Mouse (Mus musculus) cerebellum, adult 2 months (tissue): Measurements from ENCODE around the gene Lrrc10b.

ENCODE experiments used
- CTCF ChIP-seq: fragments of 200-500 bp; IDR thresholded peaks from 2 replicates; pipeline ENCODE4 v1.5.1; 2011; ENCODE audit warnings: low read depth, mild to moderate bottlenecking, control low read depth, low read length, moderate library complexity, borderline replicate concordance; ENCODE audit not compliant: insufficient read depth
- POLR2A ChIP-seq: fragments of 200-500 bp; IDR thresholded peaks from 2 replicates; pipeline ENCODE4 v1.6.1; 2011; ENCODE audit warnings: low read length, control low read depth, borderline replicate concordance; ENCODE audit not compliant: insufficient read depth

DNA sequence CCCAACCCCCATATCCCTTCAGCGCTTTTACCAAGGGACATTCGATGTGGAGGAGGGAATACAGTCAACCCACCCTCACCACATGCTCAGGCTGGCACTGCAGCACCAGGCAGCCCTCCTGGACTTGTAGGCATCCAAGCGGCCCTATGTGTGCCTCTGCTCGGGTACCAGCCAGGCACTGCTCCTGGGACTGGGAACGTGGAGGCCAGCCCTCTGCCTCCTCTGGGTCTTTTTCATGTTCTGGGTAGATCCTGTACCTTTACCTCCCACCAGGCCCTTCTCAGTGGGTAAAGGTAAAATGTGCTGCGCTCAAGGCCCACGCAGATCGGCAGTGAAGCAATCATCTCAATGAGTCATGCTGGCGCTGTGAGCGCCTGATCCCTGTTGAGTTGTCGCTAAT lies 2.6 kb upstream of the Lrrc10b start:
- TF ChIP-seq POLR2A (no peak), CTCF (no peak)
